Mouse (Mus musculus) kidney, postnatal 25 days (tissue): ENCODE data around the gene Olfr401.
"Not testable (repeated sequence)": the region's sequence is repeated elsewhere in the genome, so short reads cannot be mapped to it uniquely, and the experiment has no call there.

Experiments used
- DNase-seq, 2 experiments: peaks; one replicate each; pipeline ENCODE4 v3.0.0; 2021; ENCODE audit warnings: mixed read lengths in 2 of 2

The Olfr401 gene

GRCm38 (mm10) chr11:74113412-74113811 lies at the start of gene Olfr401:
Gene Olfr401, plus strand, starts transcription at chr11:74113712.
- DNase-seq, result no peak

- no peak for DNase-seq
These were observed 43.9 kb upstream of the Olfr401 start, which contains the start of gene Zfp616 for GRCm38 (mm10) chr11:74069655-74070054. Gene Zfp616, plus strand, starts transcription at chr11:74069955.

GRCm38 (mm10) chr11:74100724-74101123 lies 12.8 kb upstream of the Olfr401 start:
- DNase-seq, result no peak

GRCm38 (mm10) chr11:74101507-74101906 lies 12.0 kb upstream of the Olfr401 start:
- DNase-seq, result no peak

GRCm38 (mm10) chr11:74105066-74105465 lies 8.4 kb upstream of the Olfr401 start:
- DNase-seq, result no peak

GRCm38 (mm10) chr11:74140001-74140400 lies 26.5 kb downstream of the Olfr401 start:
- DNase-seq, result not testable (repeated sequence)

GRCm38 (mm10) chr11:74145866-74146265 lies 32.4 kb downstream of the Olfr401 start:
- DNase-seq, result no peak

GRCm38 (mm10) chr11:74153229-74153628 lies 39.7 kb downstream of the Olfr401 start, which contains the start of gene Olfr402:
Gene Olfr402, plus strand, starts transcription at chr11:74153529.
- DNase-seq, result no peak

- DNase-seq, result no peak
These were observed 55.3 kb downstream of the Olfr401 start for GRCm38 (mm10) chr11:74168771-74169170.
